Mouse (Mus musculus) liver, adult 2 months (tissue): ENCODE measurements around the gene Gm49405. TPM values are rescaled to one million over a fixed set of nuclear protein-coding genes. Genes with fewer than 3 reads are reported as not detected.
"Not testable (repeated sequence)": the region's sequence is repeated elsewhere in the genome, so short reads cannot be mapped to it uniquely, and the experiment has no call there.

ENCODE experiments used
- DNase-seq: peaks from one replicate; pipeline ENCODE4 v3.0.0-alpha.2; 2011; ENCODE audit warnings: low read depth, low spot score; ENCODE audit errors: extremely low read depth
- H3K27ac ChIP-seq: fragments of 200-500 bp; replicated peaks from 2 replicates; pipeline ENCODE4 v1.5.1; 2012; ENCODE audit warnings: low read depth, mild to moderate bottlenecking, control low read depth, inconsistent platforms, low read length; ENCODE audit not compliant: insufficient read depth
- H3K27me3 ChIP-seq: fragments of 200-500 bp; 2 replicates; pipeline ENCODE4 v1.6.1; 2012; ENCODE audit warnings: mild to moderate bottlenecking, moderate library complexity, low read length, inconsistent platforms; ENCODE audit not compliant: control insufficient read depth, insufficient read depth
- H3K36me3 ChIP-seq: fragments of 200-500 bp; 2 replicates; pipeline ENCODE4 v1.6.1; 2012; ENCODE audit warnings: low read length, inconsistent platforms; ENCODE audit not compliant: control insufficient read depth, insufficient read depth
- H3K4me1 ChIP-seq: fragments of 200-500 bp; 2 replicates; pipeline ENCODE4 v1.6.1; 2011; ENCODE audit warnings: low read length; ENCODE audit not compliant: control insufficient read depth, insufficient read depth
- H3K4me3 ChIP-seq: fragments of 200-500 bp; 2 replicates; pipeline ENCODE4 v1.5.1; 2011; ENCODE audit warnings: low read depth, mild to moderate bottlenecking, control low read depth, low read length, moderate library complexity; ENCODE audit not compliant: insufficient read depth
- H3K79me2 ChIP-seq: fragments of 200-500 bp; 2 replicates; pipeline ENCODE4 v1.6.1; 2012; ENCODE audit warnings: inconsistent platforms, mild to moderate bottlenecking, low read length, moderate library complexity; ENCODE audit not compliant: control insufficient read depth, insufficient read depth
- H3K9ac ChIP-seq: fragments of 200-500 bp; 2 replicates; pipeline ENCODE4 v1.6.1; 2012; ENCODE audit warnings: low read depth, mild to moderate bottlenecking, control low read depth, inconsistent platforms, low read length
- CTCF ChIP-seq: fragments of 200-500 bp; IDR thresholded peaks from 2 replicates; pipeline ENCODE4 v1.5.1; 2011; ENCODE audit warnings: low read depth, low read length, control low read depth
- POLR2A ChIP-seq: fragments of 200-500 bp; IDR thresholded peaks from 2 replicates; pipeline ENCODE4 v1.6.1; 2011; ENCODE audit warnings: low read length, control low read depth; ENCODE audit not compliant: insufficient read depth; ENCODE audit errors: extremely low read depth
- WGBS: fragments of 180-500 bp; shearing (Covaris S2); methylation state at CpG from one replicate; pipeline ENCODE4 v1.1.7; 2018; 5-methylcytosine and 5-hydroxymethylcytosine counted together
- polyA plus RNA-seq: library from polyadenylated mRNA; depleted of rRNA; stranded (reverse); fragments of >200 nt; gene quantifications from 2 replicates; pipeline ENCODE4 v1.2.3, GENCODE M21; 2012; rRNA removed
- total RNA-seq: library from RNA; depleted of rRNA; stranded (reverse); fragments of >200 nt; gene quantifications from 2 replicates; pipeline ENCODE4 v1.2.3, GENCODE M21; 2014; rRNA removed

The Gm49405 gene
- total RNA-seq (0.54 and 0.92 TPM in 2 replicates), polyA plus RNA-seq (0.72 and 1.1 TPM in 2 replicates)

GRCm38 (mm10) chr19:4000119-4000900 lies at the start of gene Gm49405, which contains the start of gene Nudt8:
TSS of gene Gm49405 (plus strand) at chr19:4000626.
TSS of gene Nudt8 (plus strand) at chr19:4000580.
- WGBS: under 1% methylated on average over 64 of the region's 64 CpGs
- Histone ChIP-seq H3K27ac (peak within 1 kb of the TSS; percentile 85), H3K9ac (peak within 1 kb of the TSS; percentile 91), H3K4me3 (peak within 1 kb of the TSS; percentile 82), H3K27me3 (no peaks in the 10 kb centered on the region), H3K36me3 (no peaks in the 10 kb centered on the region), H3K4me1 (peaks cover 13% of the 10 kb centered on the region), H3K79me2 (no peaks in the 10 kb centered on the region)
- TF ChIP-seq POLR2A (peak; percentile 89), CTCF (peak; percentile 83)
- peak; percentile 95 for DNase-seq

DNA sequence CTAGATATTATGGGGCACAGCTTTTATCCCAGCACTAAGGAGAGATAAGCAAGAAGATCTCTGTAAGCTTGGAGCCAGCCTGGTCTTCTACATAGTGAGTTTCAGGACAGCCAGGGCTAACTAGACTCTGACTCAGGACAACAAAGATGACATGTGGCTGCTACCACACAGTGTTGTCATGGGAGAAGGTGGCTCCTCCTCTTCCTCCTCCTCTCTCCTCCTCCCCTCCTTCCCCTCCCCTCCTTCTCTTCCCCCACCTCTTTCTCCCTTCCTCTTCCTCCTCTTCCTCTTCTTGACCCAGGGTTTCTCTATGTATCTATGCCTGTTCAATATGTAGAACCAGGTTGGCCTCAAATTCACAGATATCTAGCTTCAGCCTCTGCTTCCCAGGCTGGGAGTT lies 49.0 kb upstream of the Gm49405 start:
- Histone ChIP-seq H3K4me1 (peaks cover 8% of the 10 kb centered on the region), H3K36me3 (peaks cover 1% of the 10 kb centered on the region; the same call in 1 of the 2 replicates), H3K27me3 (no peaks in the 10 kb centered on the region), H3K27ac (no peak overlapping the region), H3K9ac (no peak overlapping the region), H3K4me3 (no peak overlapping the region), H3K79me2 (no peaks in the 10 kb centered on the region)
- TF ChIP-seq CTCF (no peak), POLR2A (no peak)
- DNase-seq: no peak

DNA sequence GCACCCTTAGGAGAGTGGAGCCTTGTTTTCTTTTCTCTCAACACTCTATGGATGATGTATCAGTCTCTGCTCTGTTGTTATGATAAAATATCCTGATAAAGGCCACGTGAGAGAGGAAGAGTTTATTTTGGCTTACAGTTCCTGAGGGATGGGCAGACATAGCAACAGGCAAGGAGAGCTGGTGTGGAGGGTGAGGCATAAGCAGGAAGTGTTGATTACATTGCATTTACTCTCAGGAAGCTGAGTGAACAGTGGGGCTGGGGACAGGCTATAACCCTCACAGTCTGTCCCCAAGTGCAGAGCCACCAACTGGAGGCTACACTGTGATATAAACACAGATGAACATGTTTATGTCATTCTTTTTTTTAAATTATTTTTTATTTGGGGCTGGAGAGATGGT lies 48.3 kb upstream of the Gm49405 start:
- Histone ChIP-seq H3K79me2 (no peaks in the 10 kb centered on the region), H3K4me3 (no peak overlapping the region), H3K27me3 (no peaks in the 10 kb centered on the region), H3K9ac (no peak overlapping the region), H3K27ac (no peak overlapping the region), H3K4me1 (peaks cover 6% of the 10 kb centered on the region), H3K36me3 (peaks cover 1% of the 10 kb centered on the region; the same call in 1 of the 2 replicates)
- DNase-seq: no peak
- WGBS: 64% methylated on average over 1 of the region's 1 CpGs
- no peak for TF ChIP-seq CTCF
- TF ChIP-seq POLR2A: no peak

DNA sequence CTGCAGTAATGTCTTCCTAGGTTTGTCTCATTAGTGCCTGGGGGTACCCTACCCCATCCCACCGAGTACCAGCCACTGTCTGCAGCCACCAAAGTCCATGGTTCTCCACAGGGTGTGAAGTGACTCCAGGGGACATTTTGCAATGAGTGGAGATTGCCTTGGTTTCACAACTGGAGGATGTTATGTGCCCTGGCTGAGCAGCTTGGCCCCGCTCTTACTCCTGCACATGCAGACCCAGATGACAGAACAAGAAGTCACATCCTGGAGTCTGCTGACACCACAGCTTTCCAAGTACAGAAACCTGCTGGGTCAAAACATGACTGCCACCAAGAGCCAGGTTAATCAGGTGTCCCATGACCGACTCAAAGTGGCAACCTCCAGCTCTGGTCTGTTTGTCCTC lies 45.4 kb upstream of the Gm49405 start:
- H3K79me2 ChIP-seq: no peaks in the 10 kb centered on the region
- WGBS: 56% methylated on average over 3 of the region's 3 CpGs
- no peak overlapping the region for H3K9ac ChIP-seq
- H3K4me3 ChIP-seq: no peak overlapping the region
- H3K36me3 ChIP-seq: no peaks in the 10 kb centered on the region
- peak; percentile 28 for DNase-seq
- TF ChIP-seq CTCF (no peak), POLR2A (no peak)
- no peak overlapping the region for H3K27ac ChIP-seq
- H3K4me1 ChIP-seq: peaks cover 4% of the 10 kb centered on the region
- H3K27me3 ChIP-seq: no peaks in the 10 kb centered on the region

DNA sequence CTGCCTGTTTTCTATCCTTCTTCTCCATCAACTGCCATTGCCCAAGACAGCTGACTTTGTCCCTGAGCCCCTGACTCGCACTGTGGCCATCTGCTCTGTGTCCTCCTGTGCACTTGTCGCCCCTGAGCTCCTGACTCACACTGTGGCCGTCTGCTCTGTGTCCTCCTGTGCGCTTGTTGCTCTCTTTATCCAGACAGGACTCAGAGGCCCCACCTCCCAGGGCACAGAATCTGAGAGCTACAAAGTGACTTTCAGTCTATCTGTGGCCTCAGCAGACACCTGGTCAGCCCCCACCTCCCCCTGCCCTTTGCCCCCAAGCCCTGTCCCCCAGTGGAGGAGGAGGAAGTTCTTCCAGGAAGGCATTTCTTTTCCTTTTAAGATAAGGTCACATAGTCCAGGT lies 44.6 kb upstream of the Gm49405 start:
- Histone ChIP-seq H3K79me2 (no peaks in the 10 kb centered on the region), H3K36me3 (no peaks in the 10 kb centered on the region), H3K9ac (no peak overlapping the region), H3K4me3 (no peak overlapping the region), H3K27ac (no peak overlapping the region), H3K4me1 (no peaks in the 10 kb centered on the region), H3K27me3 (no peaks in the 10 kb centered on the region)
- no peak for TF ChIP-seq CTCF
- TF ChIP-seq POLR2A: no peak
- WGBS: 86% methylated on average over 4 of the region's 4 CpGs
- DNase-seq: no peak

DNA sequence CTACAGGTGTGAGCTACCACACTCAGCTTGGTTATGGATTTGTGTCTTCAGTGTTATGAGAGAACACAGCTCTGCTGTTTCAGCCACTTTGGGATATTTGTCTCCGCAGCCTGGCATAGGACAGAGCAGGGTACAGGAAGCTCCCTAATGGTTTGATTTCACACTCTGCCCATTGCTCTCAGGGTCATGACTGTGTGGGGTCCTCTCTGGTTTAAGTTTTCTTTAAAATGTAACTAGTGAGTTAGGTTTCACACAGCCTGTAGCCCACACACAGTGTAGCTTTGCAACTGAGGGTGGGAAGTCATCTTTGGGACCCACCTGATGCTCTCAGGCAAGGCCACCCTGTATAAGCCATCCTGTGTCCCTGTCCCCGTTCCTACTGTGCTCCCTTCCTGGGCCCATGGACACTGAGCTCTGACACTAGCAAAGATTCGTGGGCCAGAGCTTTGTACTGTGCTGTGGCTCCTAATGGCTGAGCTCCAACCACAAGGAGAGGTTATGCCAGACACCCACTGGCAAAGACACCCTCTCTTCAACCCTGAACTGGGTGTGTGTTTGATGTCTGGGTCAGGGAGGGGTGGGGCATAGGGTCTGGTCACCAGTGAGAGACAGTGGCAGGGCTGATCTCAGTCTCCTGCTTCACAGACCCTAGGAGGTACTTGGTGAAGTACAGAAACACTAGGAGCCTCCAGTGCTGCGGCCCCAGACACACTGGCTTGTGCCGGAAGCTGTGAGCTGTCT lies 43.0 kb upstream of the Gm49405 start:
- not testable (repeated sequence) for H3K36me3 ChIP-seq, H3K27me3 ChIP-seq, H3K27ac ChIP-seq, H3K4me3 ChIP-seq, H3K9ac ChIP-seq, H3K4me1 ChIP-seq, DNase-seq, H3K79me2 ChIP-seq
- 70% methylated on average over 5 of the region's 5 CpGs for WGBS
